In the genomic region with DNA sequence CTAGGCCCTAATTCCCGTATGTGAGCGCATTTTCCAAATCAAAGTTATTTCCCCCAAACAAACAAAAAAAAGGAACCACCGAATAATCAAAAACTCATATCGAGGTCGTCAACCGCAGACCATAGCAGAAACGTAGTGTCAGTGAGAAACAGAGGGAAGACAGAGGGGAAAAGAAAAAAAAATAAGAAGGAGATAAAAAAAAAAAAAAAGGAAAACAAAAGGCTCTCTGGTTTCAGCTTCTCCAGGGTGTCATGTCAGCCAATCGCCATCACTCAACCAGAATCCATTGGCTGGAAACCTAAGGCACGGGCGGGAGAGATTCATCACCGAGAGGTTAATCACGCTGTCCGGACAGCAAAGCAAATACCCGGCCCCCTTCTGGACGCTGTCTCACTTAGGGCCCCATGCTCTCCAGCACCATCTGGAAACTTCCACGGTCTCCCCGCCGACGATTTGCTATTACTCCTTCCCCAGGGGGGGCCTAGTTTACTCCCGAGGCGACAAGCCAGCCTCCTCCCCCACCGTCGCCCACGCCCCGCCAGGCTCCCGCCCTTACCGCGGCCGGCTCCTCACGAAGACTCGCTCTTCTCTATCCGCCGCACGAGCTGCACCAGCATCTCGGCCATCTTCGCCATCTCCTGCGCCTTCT, we compare ENCODE assay signal across 8 mouse cellular contexts. TPM values are rescaled to one million over a fixed set of nuclear protein-coding genes. Genes with fewer than 3 reads are reported as not detected.
DNase-seq lines count a peak whose midpoint lies in the region; ATAC-seq and TF ChIP-seq lines count a peak whose summit lies in the region.
"Not testable (repeated sequence)": the region's sequence is repeated elsewhere in the genome, so short reads cannot be mapped to it uniquely, and the experiment has no call there.

No protein-coding gene starts in this region.

- WGBS in embryonic facial prominence, embryonic 10.5 days: 5% methylated on average over 35 of the region's 37 CpGs
- WGBS in intestine, postnatal 0 days: 5% methylated on average over 31 of the region's 37 CpGs

- peak; percentile 10 for ATAC-seq in granulocyte monocyte progenitor cell, adult 5-6 weeks (replicated peaks; ENCODE audit: poor library complexity, severe bottlenecking)
- ATAC-seq in intestine, postnatal 0 days: peak; percentile 6; the same call in 1 of the 2 replicates

- intact Hi-C loops in left cerebral cortex, postnatal 36 days (cut with DNase I): not testable (repeated sequence)

- H3K27ac ChIP-seq in embryonic facial prominence, embryonic 10.5 days (replicated peaks): peak overlapping the region; percentile 94
- peak overlapping the region; percentile 95 for H3K27ac ChIP-seq in intestine, postnatal 0 days (ENCODE audit: low read depth, low read length)

- peak overlapping the region; percentile 83 for H3K4me3 ChIP-seq in embryonic facial prominence, embryonic 10.5 days
- peak overlapping the region; percentile 65 for H3K4me3 ChIP-seq in intestine, postnatal 0 days (ENCODE audit: low read depth, low read length)

- DNase-seq in adrenal gland, postnatal 14 days: peak; percentile 86
- peak; percentile 68 for DNase-seq in embryonic facial prominence, embryonic 10.5 days (ENCODE audit: low spot score)
- peak; percentile 76 to 84 for DNase-seq in left cerebral cortex, postnatal 36 days (ENCODE audit: low spot score in 2 of 2)
- DNase-seq in mesoderm, embryonic 11.5 days (ENCODE audit: low read depth, low spot score): peak; percentile 73
- DNase-seq in right cerebral cortex, postnatal 4 days: peak; percentile 64
- DNase-seq in yolk sac, embryonic 10.5 days (ENCODE audit: low spot score): peak; percentile 69

- H3K9me3 ChIP-seq in embryonic facial prominence, embryonic 10.5 days; intestine, postnatal 0 days (ENCODE audit: control insufficient read depth): not testable (repeated sequence)

- not testable (repeated sequence) for H3K27me3 ChIP-seq in embryonic facial prominence, embryonic 10.5 days (replicated peaks; ENCODE audit: low read depth, poor library complexity, severe bottlenecking); intestine, postnatal 0 days (replicated peaks; ENCODE audit: control insufficient read depth, insufficient read depth, low read length)

- peak; percentile 41 for TF ChIP-seq CTCF in intestine, postnatal 0 days (IDR thresholded peaks at IDR 0.05; ENCODE audit: low read depth)

- peak overlapping the region; percentile 73 for H3K9ac ChIP-seq in intestine, postnatal 0 days (ENCODE audit: low read depth, low read length)

- H3K36me3 ChIP-seq in embryonic facial prominence, embryonic 10.5 days (replicated peaks): peaks cover 31% of the 10 kb centered on the region
- not testable (repeated sequence) for H3K36me3 ChIP-seq in intestine, postnatal 0 days (ENCODE audit: control insufficient read depth, insufficient read depth)

- H3K4me1 ChIP-seq in embryonic facial prominence, embryonic 10.5 days; intestine, postnatal 0 days (replicated peaks; ENCODE audit: control insufficient read depth, insufficient read depth, low read length): not testable (repeated sequence)

- H3K4me2 ChIP-seq in intestine, postnatal 0 days (replicated peaks; ENCODE audit: low read depth): peak overlapping the region; percentile 69

RNA-seq across cellular contexts. Expression of a gene that starts 0.8 kb away (rescaled TPM):
- 550 and 571 TPM in 2 replicates for total RNA-seq in adrenal gland, postnatal 14 days (2021)
- polyA plus RNA-seq in embryonic facial prominence, embryonic 10.5 days (2016; fragmentation: Nextera tagmentation; extraction: Ambion mirVana): 494 and 508 TPM in 2 replicates
- total RNA-seq in granulocyte monocyte progenitor cell, adult 5-6 weeks (2014; fragmentation: Nextera tagmentation): 182 and 191 TPM in 2 replicates
- 337 and 373 TPM in 2 replicates for total RNA-seq in granulocyte monocyte progenitor cell, adult 5-6 weeks (2017)
- polyA plus RNA-seq in intestine, postnatal 0 days (2015; fragmentation: Nextera tagmentation; extraction: Ambion mirVana): 379 and 386 TPM in 2 replicates
- total RNA-seq in left cerebral cortex, postnatal 36 days (2021): 100 to 1,000 TPM; 404 to 446 TPM

RNA-seq across cellular contexts. Expression of a gene that starts 34.7 kb away (rescaled TPM):
- total RNA-seq in adrenal gland, postnatal 14 days (2021): 39.1 and 41.4 TPM in 2 replicates
- polyA plus RNA-seq in embryonic facial prominence, embryonic 10.5 days (2016; fragmentation: Nextera tagmentation; extraction: Ambion mirVana): 9.6 and 11.1 TPM in 2 replicates
- total RNA-seq in granulocyte monocyte progenitor cell, adult 5-6 weeks (2014; fragmentation: Nextera tagmentation): 36.0 TPM in 2 replicates
- 18.8 and 24.7 TPM in 2 replicates for total RNA-seq in granulocyte monocyte progenitor cell, adult 5-6 weeks (2017)
- 99.0 and 116 TPM in 2 replicates for polyA plus RNA-seq in intestine, postnatal 0 days (2015; fragmentation: Nextera tagmentation; extraction: Ambion mirVana)
- total RNA-seq in left cerebral cortex, postnatal 36 days (2021): 10 to 100 TPM; 29.6 to 30.6 TPM

RNA-seq across cellular contexts. Expression of a gene that starts 47.3 kb away (rescaled TPM):
- 23.7 and 27.2 TPM in 2 replicates for total RNA-seq in adrenal gland, postnatal 14 days (2021)
- 20.5 and 24.2 TPM in 2 replicates for polyA plus RNA-seq in embryonic facial prominence, embryonic 10.5 days (2016; fragmentation: Nextera tagmentation; extraction: Ambion mirVana)
- 5.2 and 10.2 TPM in 2 replicates for total RNA-seq in granulocyte monocyte progenitor cell, adult 5-6 weeks (2014; fragmentation: Nextera tagmentation)
- total RNA-seq in granulocyte monocyte progenitor cell, adult 5-6 weeks (2017): 17.1 and 20.9 TPM in 2 replicates
- 22.0 and 22.5 TPM in 2 replicates for polyA plus RNA-seq in intestine, postnatal 0 days (2015; fragmentation: Nextera tagmentation; extraction: Ambion mirVana)
- total RNA-seq in left cerebral cortex, postnatal 36 days (2021): 10 to 100 TPM; 17.3 to 22.5 TPM

Comparison
In these comparisons a context has a peak if more than half of its experiments do, and no peak if none do; other contexts are left out.
1. Peak in every context shown above with its lines: DNase-seq, ATAC-seq, H3K4me3 ChIP-seq and H3K27ac ChIP-seq.